Comparison of ENCODE assay signal across 11 mouse cellular contexts in the genomic region with DNA sequence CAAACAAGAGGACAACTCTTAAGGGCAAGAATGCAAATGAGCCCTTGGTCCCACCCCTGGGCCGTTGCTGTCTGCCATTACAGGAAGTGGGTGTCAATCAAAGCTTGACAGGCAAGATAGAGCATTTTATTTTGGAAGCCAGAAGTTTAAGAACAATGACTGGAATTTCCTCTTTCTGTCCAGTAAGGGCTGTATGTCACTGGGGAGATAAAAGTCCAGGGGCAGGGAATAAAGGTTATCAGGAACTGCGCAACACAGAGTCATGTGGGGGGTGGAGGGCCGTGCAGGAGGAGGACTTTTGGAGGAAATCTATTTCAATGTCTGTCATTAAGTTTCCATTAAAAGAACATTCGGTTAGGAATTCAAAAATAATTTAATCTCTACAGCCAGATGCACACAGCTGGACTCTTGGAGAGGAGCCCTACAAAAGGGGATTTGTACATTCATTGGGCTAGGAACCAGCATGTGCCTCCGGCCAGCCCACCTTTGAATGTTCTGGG. TPM values are rescaled to one million over a fixed set of nuclear protein-coding genes. Genes with fewer than 3 reads are reported as not detected.
DNase-seq lines count a peak whose midpoint lies in the region; ATAC-seq and TF ChIP-seq lines count a peak whose summit lies in the region.
"Had no signal": no experiment of that assay in that cellular context is flagged by ENCODE, and none has a peak within 500 bp of the region (broad histone marks: within the 10 kb centered on the region; RNA-seq: fewer than 3 reads in every experiment).

No protein-coding gene starts in this region.

- no peak overlapping the region for H3K4me2 ChIP-seq in kidney, embryonic 15.5 days
- no peak overlapping the region for H3K4me2 ChIP-seq in lung, postnatal 0 days (replicated peaks; ENCODE audit: low read depth, low read length)
- H3K4me2 ChIP-seq in midbrain, embryonic 13.5 days (replicated peaks): no peak overlapping the region

- 26% methylated on average over 5 of the region's 5 CpGs for WGBS in heart, embryonic 10.5 days
- WGBS in kidney, embryonic 15.5 days: 40% methylated on average over 5 of the region's 5 CpGs
- WGBS in lung, postnatal 0 days: 12% methylated on average over 5 of the region's 5 CpGs
- 77% methylated on average over 5 of the region's 5 CpGs for WGBS in midbrain, embryonic 13.5 days

- TF ChIP-seq CTCF in lung, postnatal 0 days (IDR thresholded peaks at IDR 0.05): no peak

- ATAC-seq in kidney, embryonic 15.5 days (replicated peaks; ENCODE audit: low FRiP score): peak; percentile 73
- peak; percentile 91 for ATAC-seq in lung, postnatal 0 days
- ATAC-seq in midbrain, embryonic 13.5 days: no peak

- peak; percentile 42 to 67 for DNase-seq in adrenal gland, adult (ENCODE audit: inconsistent age in 2 of 2, low spot score in 1 of 2)
- DNase-seq in adrenal gland, postnatal 4 days (ENCODE audit: low spot score in 2 of 2): no peak
- DNase-seq in heart, embryonic 10.5 days (ENCODE audit: low spot score): no peak
- peak; percentile 91 for DNase-seq in lung, postnatal 0 days (ENCODE audit: low spot score)
- no peak for DNase-seq in adipocyte (ENCODE audit: low spot score)
- DNase-seq in cerebellum, adult 11 months: no peak

- peaks cover 21% of the 10 kb centered on the region for H3K4me1 ChIP-seq in heart, embryonic 10.5 days
- peaks cover 23% of the 10 kb centered on the region for H3K4me1 ChIP-seq in kidney, embryonic 15.5 days
- H3K4me1 ChIP-seq in lung, postnatal 0 days (ENCODE audit: insufficient read depth, low read depth, low read length): no peaks in the 10 kb centered on the region
- H3K4me1 ChIP-seq in midbrain, embryonic 13.5 days (replicated peaks): no peaks in the 10 kb centered on the region

- H3K27ac ChIP-seq in heart, embryonic 10.5 days: peak overlapping the region; percentile 67; the same call in 1 of the 2 replicates
- H3K27ac ChIP-seq in kidney, embryonic 15.5 days: peak overlapping the region; percentile 84
- peak overlapping the region; percentile 63 for H3K27ac ChIP-seq in lung, postnatal 0 days (ENCODE audit: low read length)
- no peak overlapping the region for H3K27ac ChIP-seq in midbrain, embryonic 13.5 days

- H3K36me3 ChIP-seq in heart, embryonic 10.5 days: no peaks in the 10 kb centered on the region
- no peaks in the 10 kb centered on the region for H3K36me3 ChIP-seq in kidney, embryonic 15.5 days
- no peaks in the 10 kb centered on the region for H3K36me3 ChIP-seq in lung, postnatal 0 days (ENCODE audit: insufficient read depth, low read length)
- H3K36me3 ChIP-seq in midbrain, embryonic 13.5 days: no peaks in the 10 kb centered on the region

- no peak overlapping the region for H3K9ac ChIP-seq in kidney, embryonic 15.5 days
- no peak overlapping the region for H3K9ac ChIP-seq in lung, postnatal 0 days (replicated peaks; ENCODE audit: low read depth)
- H3K9ac ChIP-seq in midbrain, embryonic 13.5 days (replicated peaks): no peak overlapping the region

- peak; percentile 97 for TF ChIP-seq EP300 in lung, postnatal 0 days (IDR thresholded peaks at IDR 0.05)

- 0 out of 2 replicates have a peak, but pooled peaks cover under 1% of the 10 kb centered on the region for H3K27me3 ChIP-seq in heart, embryonic 10.5 days (ENCODE audit: insufficient read depth, poor library complexity, severe bottlenecking)
- no peaks in the 10 kb centered on the region for H3K27me3 ChIP-seq in kidney, embryonic 15.5 days
- H3K27me3 ChIP-seq in lung, postnatal 0 days (replicated peaks; ENCODE audit: insufficient read depth, low read length): no peaks in the 10 kb centered on the region
- peaks cover 5% of the 10 kb centered on the region; the same call in 1 of the 2 replicates for H3K27me3 ChIP-seq in midbrain, embryonic 13.5 days

- no peaks in the 10 kb centered on the region for H3K9me3 ChIP-seq in heart, embryonic 10.5 days
- no peaks in the 10 kb centered on the region for H3K9me3 ChIP-seq in kidney, embryonic 15.5 days (replicated peaks)
- no peaks in the 10 kb centered on the region for H3K9me3 ChIP-seq in lung, postnatal 0 days (ENCODE audit: low read length)
- H3K9me3 ChIP-seq in midbrain, embryonic 13.5 days: no peaks in the 10 kb centered on the region

- H3K4me3 ChIP-seq in heart, embryonic 10.5 days: no peak overlapping the region
- H3K4me3 ChIP-seq in kidney, embryonic 15.5 days (replicated peaks): no peak overlapping the region
- H3K4me3 ChIP-seq in lung, postnatal 0 days (ENCODE audit: low read depth, low read length): no peak overlapping the region
- H3K4me3 ChIP-seq in midbrain, embryonic 13.5 days (replicated peaks): no peak overlapping the region

RNA-seq across cellular contexts. Expression of a gene that starts 28.4 kb away (rescaled TPM):
- 1 to 10 TPM in 1 of 2 experiments, under 1 TPM in 1; 0.48 to 4.3 TPM for total RNA-seq in adrenal gland, postnatal 4 days (2021)
- not detected in 2 replicates for polyA plus RNA-seq in heart, embryonic 10.5 days (2016; fragmentation: Nextera tagmentation; extraction: Ambion mirVana)
- polyA plus RNA-seq in kidney, embryonic 15.5 days (2015; fragmentation: Nextera tagmentation; extraction: Ambion mirVana): 9.0 and 9.8 TPM in 2 replicates
- not detected in 2 replicates for polyA plus RNA-seq in lung, postnatal 0 days (2015; fragmentation: Nextera tagmentation; extraction: Ambion mirVana)
- polyA plus RNA-seq in midbrain, embryonic 13.5 days (2015; fragmentation: Nextera tagmentation; extraction: Ambion mirVana): not detected in 2 replicates
- polyA plus RNA-seq: gonadal fat pad, adult 2 months; limb, embryonic 11.5 days; neural tube, embryonic 11.5 days had no signal

RNA-seq across cellular contexts. Expression of a gene that starts 56.6 kb away (rescaled TPM):
- 1 to 10 TPM in 1 of 2 experiments, under 1 TPM in 1; 0.34 to 1.0 TPM for total RNA-seq in adrenal gland, postnatal 4 days (2021)
- 24.1 and 40.0 TPM in 2 replicates for polyA plus RNA-seq in heart, embryonic 10.5 days (2016; fragmentation: Nextera tagmentation; extraction: Ambion mirVana)
- 1.7 and 1.8 TPM in 2 replicates for polyA plus RNA-seq in kidney, embryonic 15.5 days (2015; fragmentation: Nextera tagmentation; extraction: Ambion mirVana)
- 0.63 and 0.86 TPM in 2 replicates for polyA plus RNA-seq in lung, postnatal 0 days (2015; fragmentation: Nextera tagmentation; extraction: Ambion mirVana)
- 0.55 and 0.86 TPM in 2 replicates for polyA plus RNA-seq in midbrain, embryonic 13.5 days (2015; fragmentation: Nextera tagmentation; extraction: Ambion mirVana)

Comparison
In these comparisons a context has a peak if more than half of its experiments do, and no peak if none do; other contexts are left out.
1. DNase-seq: peak in adrenal gland, adult (2 of 2) and lung, postnatal 0 days (single experiment); none in adrenal gland, postnatal 4 days (0 of 2), heart, embryonic 10.5 days (single experiment), adipocyte (single experiment) and cerebellum, adult 11 months (single experiment).